Mouse (Mus musculus) adrenal gland, adult 8-10 months (tissue): ENCODE data around the gene Th. TPM values are rescaled to one million over a fixed set of nuclear protein-coding genes. Genes with fewer than 3 reads are reported as not detected.

Source experiments
- DNase-seq: peaks from one replicate; pipeline ENCODE4 v3.0.0; 2022
- total RNA-seq, 4 experiments: library from RNA; stranded (reverse); gene quantifications; 2 replicates each; pipeline ENCODE4 v1.2.4; 2022

The Th gene
- total RNA-seq, 4 experiments from 2014 or later: 646 to 1,053 (median 762) TPM

GRCm38 (mm10) chr7:142899872-142900271 is 31.1 kb downstream of the Th start:
- DNase-seq: peak; percentile 52

DNA sequence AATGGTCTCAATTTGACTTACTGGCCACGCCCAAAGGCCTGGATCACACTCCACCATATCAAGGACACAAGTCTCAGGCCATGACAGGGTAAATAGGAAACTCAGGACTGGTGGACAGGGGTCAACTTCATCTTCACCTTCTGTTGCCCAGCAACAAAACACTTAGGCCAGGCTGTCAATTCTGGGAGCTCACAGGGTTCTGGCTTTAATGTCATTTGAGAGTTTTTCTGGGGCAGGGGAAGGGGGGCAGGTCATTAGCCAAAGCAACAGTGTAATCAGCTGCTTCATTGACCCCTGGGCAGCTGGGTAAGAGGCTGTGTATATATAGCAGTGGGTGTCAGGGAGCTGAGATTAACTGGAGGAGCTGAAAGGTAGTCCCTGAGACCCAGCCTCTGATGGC is 33.5 kb downstream of the Th start:
- no peak for DNase-seq

DNA sequence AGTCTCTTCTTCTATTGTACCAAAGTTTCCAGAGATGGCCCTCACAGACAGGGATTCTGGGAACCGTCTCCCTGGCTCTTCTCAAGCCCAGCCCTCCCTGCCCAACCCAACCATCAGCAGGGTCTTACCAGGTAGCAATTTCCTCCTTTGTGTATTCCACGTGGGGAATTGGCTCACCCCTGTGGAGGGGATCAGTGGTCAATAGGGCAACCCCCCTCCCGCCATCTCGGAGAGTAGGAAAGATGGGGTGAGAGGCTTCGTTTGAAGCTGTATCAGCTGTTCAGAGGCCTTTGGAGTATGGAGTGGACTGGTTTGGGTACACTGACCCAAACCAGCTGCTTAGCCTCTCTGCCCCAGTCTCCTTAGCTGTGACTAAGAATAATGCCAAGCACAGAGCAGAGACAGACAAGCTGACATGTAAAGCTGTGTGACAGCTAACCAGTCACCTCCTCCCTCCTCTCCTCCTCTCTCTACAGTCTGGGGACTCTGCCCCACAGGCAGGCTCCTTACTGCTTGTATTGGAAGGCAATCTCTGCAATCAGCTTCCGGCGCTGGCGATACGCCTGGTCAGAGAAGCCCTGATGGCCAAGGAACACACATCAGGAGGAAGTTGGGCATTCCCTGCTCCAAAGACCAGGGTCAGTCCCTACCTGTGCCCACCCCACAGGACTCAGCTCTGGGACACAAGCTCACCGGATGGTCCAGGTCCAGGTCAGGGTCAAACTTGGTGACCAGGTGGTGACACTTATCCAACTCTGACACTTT is 34.8 kb downstream of the Th start:
- no peak for DNase-seq

- no peak for DNase-seq
Observed at GRCm38 (mm10) chr7:142895223-142895840, 35.6 kb downstream of the Th start.

DNA sequence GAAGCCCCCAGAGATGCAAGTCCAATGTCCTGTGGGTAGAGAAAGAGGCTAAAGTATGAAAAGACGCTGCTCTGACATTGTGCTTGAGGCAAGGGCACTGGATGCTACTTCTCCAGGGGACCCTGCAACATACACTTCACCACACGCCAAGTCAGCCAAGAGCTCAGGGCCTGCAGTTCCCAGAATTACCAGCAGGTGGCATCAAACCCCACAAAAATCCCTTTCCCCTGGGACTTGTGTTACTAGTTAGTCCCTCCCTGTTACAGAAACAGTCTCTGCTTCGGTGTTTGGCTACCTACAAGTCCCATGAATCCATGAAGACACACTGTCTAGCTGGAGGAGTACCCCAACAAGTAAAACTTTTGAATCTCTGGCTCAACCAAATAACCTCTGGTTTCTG is 36.3 kb downstream of the Th start:
- DNase-seq: peak; percentile 63

DNA sequence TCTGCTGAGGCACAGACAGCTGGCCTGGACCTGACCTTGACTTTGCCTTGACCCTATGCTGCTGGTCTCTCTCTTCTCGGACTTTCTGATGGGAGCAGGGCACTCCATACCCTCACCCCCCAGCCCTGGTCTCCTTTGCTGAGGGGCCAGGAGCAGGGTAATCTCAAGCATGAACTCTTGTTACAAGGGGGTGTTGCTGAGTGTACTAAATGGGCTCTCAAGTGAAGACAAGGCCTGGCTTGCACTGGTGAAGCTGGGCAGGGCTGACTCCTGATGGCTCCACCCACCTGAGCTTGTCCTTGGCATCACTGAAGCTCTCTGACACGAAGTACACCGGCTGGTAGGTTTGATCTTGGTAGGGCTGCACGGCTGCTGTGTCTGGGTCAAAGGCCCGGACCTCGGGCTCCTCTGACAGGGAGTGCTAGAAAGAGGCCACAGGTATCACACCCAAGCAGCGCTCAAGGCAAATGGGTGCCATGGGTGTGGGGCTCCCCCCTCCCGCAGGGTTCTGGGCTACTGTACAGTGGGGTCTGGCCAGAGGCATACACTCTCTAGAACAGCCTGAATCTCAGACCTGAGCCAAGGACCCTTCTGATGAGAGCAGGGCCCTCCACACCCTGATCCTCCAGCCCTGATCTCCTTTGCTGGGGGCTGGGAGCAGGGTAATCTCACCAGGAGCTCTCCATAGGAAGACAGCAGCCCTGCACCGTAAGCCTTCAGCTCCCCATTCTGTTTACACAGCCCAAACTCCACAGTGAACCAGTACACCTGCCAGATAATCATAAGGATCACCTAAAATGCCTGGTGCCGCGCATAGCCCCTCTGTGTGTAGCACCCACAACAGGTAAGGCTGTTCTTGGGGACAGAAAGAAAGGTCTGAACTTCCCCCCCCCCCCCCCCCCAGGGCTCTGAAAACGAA is 36.9 kb downstream of the Th start:
- no peak for DNase-seq

- DNase-seq: no peak
Observed at GRCm38 (mm10) chr7:142893296-142893695, 37.6 kb downstream of the Th start.

DNA sequence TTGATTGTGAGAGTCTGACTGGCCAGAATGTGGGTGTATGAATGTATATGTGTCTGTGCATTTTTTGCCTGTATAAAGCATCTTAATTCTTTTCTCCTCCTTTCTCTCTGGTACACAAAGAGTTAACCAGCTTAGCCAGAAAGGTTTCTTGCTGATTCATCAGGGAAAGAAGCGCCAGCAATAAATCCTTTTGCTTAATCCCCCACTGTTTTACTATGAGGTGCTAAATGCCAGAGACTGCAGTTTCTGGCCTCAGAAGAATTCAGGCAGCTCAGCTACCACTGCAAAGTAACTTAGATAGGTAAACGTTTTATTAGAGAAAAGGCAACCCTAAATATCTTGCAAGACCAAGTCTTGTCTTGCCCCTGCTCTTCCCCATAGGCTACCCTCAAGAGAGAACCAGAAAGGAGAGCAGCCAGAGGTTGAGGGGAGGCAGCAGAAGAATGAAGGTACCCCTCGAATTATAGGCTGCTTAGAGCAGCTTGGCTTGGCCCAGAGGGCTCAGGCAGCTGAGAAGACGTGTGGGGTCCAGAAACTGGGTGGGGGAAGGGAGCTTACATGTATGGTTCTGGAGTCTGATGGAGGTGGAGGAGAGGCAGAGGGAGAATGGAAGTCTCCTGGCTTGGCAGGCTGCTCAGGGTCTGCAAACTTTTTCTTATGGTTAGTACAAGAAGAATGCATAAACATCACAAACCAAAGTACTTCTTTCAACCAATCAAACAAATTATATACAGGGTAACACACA is 61.3 kb downstream of the Th start:
- DNase-seq: no peak

- peak; percentile 9 for DNase-seq
Observed at GRCm38 (mm10) chr7:142850681-142851080, 80.2 kb downstream of the Th start.

Other genes starting within 250 kb of the Th start
- not detected for gene Ins2, start 187.7 kb downstream of the Th start, total RNA-seq
- 1 to 10 TPM in 1 of 4 experiments, under 1 TPM in 1, not detected in 2; 0.75 to 2.0 TPM for gene Ascl2, start 38.1 kb upstream of the Th start, total RNA-seq
- 1 to 10 TPM; 1.1 to 2.3 (median 1.7) TPM for gene Tspan32, start 73.9 kb upstream of the Th start, total RNA-seq
- gene Cd81, start 121.6 kb upstream of the Th start, total RNA-seq: 100 to 1,000 TPM; 689 to 780 (median 728) TPM
- 10 to 100 TPM; 26.5 to 36.9 (median 33.5) TPM for gene Tssc4, start 138.1 kb upstream of the Th start, total RNA-seq
- gene Trpm5, start 163.5 kb upstream of the Th start, total RNA-seq: under 1 TPM; 0.17 to 0.32 (median 0.27) TPM
- gene Kcnq1, start 175.2 kb upstream of the Th start, total RNA-seq: 10 to 100 TPM in 2 of 4 experiments, 1 to 10 TPM in 2; 3.7 to 14.9 (median 9.0) TPM